Mouse (Mus musculus) heart, embryonic 13.5 days (tissue): ENCODE results near the gene Pde6h. TPM values are rescaled to one million over a fixed set of nuclear protein-coding genes. Genes with fewer than 3 reads are reported as not detected.

Experiments
- ATAC-seq: fragments of 200-750 bp; cut with Nextera tagmentation; 2 replicates; pipeline ENCODE4 v1.8.0; 2017; ENCODE audit warnings: moderate TSS enrichment; ENCODE audit not compliant: insufficient number of reproducible peaks, low FRiP score, low TSS enrichment; ENCODE audit errors: extremely low read depth
- H3K27ac ChIP-seq: fragments of 300-500 bp; sonication (generic); replicated peaks from 2 replicates; pipeline ENCODE4 v1.5.1; 2015; ENCODE audit warnings: moderate library complexity, mild to moderate bottlenecking, inconsistent platforms
- H3K27me3 ChIP-seq: fragments of 300-500 bp; sonication (generic); replicated peaks from 2 replicates; pipeline ENCODE4 v1.6.1; 2015; ENCODE audit warnings: mild to moderate bottlenecking, inconsistent platforms
- H3K36me3 ChIP-seq: fragments of 300-500 bp; sonication (generic); 2 replicates; pipeline ENCODE4 v1.6.1; 2015; ENCODE audit warnings: mild to moderate bottlenecking, inconsistent platforms
- H3K4me1 ChIP-seq: fragments of 300-500 bp; sonication (generic); 2 replicates; pipeline ENCODE4 v1.6.1; 2015; ENCODE audit warnings: inconsistent platforms
- H3K4me2 ChIP-seq: fragments of 300-500 bp; sonication (generic); 2 replicates; pipeline ENCODE4 v1.6.1; 2015; ENCODE audit warnings: inconsistent platforms, mild to moderate bottlenecking, moderate library complexity
- H3K4me3 ChIP-seq: fragments of 300-500 bp; sonication (generic); 2 replicates; pipeline ENCODE4 v1.5.1; 2015; ENCODE audit warnings: moderate library complexity, mild to moderate bottlenecking, inconsistent platforms
- H3K9ac ChIP-seq: fragments of 300-500 bp; sonication (generic); 2 replicates; pipeline ENCODE4 v1.6.1; 2015; ENCODE audit warnings: inconsistent platforms, mild to moderate bottlenecking, moderate library complexity
- H3K9me3 ChIP-seq: fragments of 300-500 bp; sonication (generic); 2 replicates; pipeline ENCODE4 v1.6.1; 2016; ENCODE audit warnings: inconsistent platforms
- WGBS: fragments of 180-500 bp; shearing (Covaris S2); methylation state at CpG from one replicate; pipeline ENCODE4 v1.1.7; 2015; ENCODE audit warnings: mixed read lengths; 5-methylcytosine and 5-hydroxymethylcytosine counted together
- polyA plus RNA-seq: library from polyadenylated mRNA; unstranded; fragments of >200 nt; fragmentation: Nextera tagmentation; extraction: Ambion mirVana; gene quantifications from 2 replicates; pipeline ENCODE4 v1.2.1, GENCODE M21; 2015

Pde6h gene
- polyA plus RNA-seq, 1 experiment from 2014 or later, result not detected

GRCm38 (mm10) chr6:136897789-136898188, 25.8 kb upstream of the Pde6h start:
- 43% methylated on average over 4 of the region's 4 CpGs for WGBS
- Histone ChIP-seq H3K9me3 (no peaks in the 10 kb centered on the region), H3K36me3 (no peaks in the 10 kb centered on the region), H3K4me1 (peaks cover 46% of the 10 kb centered on the region), H3K4me3 (no peak overlapping the region), H3K27ac (peak overlapping the region; percentile 82), H3K27me3 (no peaks in the 10 kb centered on the region), H3K4me2 (no peak overlapping the region), H3K9ac (no peak overlapping the region)
- no peak for ATAC-seq

GRCm38 (mm10) chr6:136898222-136898621, 25.4 kb upstream of the Pde6h start:
- ATAC-seq, result peak; percentile 56

GRCm38 (mm10) chr6:136898954-136899353, 24.7 kb upstream of the Pde6h start:
- Histone ChIP-seq H3K4me3 (no peak overlapping the region), H3K4me1 (peaks cover 47% of the 10 kb centered on the region), H3K36me3 (no peaks in the 10 kb centered on the region), H3K4me2 (no peak overlapping the region), H3K27ac (peak overlapping the region; percentile 82), H3K9me3 (no peaks in the 10 kb centered on the region), H3K27me3 (no peaks in the 10 kb centered on the region), H3K9ac (no peak overlapping the region)
- ATAC-seq, result no peak
- WGBS, result 56% methylated on average over 2 of the region's 2 CpGs

More at GRCm38 (mm10) chr6:136898222-136898621, 25.4 kb upstream of the Pde6h start:
- Histone ChIP-seq H3K27ac (peak overlapping the region; percentile 82), H3K9me3 (no peaks in the 10 kb centered on the region), H3K4me3 (no peak overlapping the region), H3K4me2 (no peak overlapping the region), H3K36me3 (no peaks in the 10 kb centered on the region), H3K27me3 (no peaks in the 10 kb centered on the region), H3K4me1 (peaks cover 46% of the 10 kb centered on the region), H3K9ac (no peak overlapping the region)
- WGBS, result 13% methylated on average over 4 of the region's 4 CpGs

- no peak for ATAC-seq
- Histone ChIP-seq H3K9me3 (no peaks in the 10 kb centered on the region), H3K4me1 (peaks cover 42% of the 10 kb centered on the region), H3K36me3 (no peaks in the 10 kb centered on the region), H3K4me3 (no peak overlapping the region), H3K4me2 (no peak overlapping the region), H3K27me3 (no peaks in the 10 kb centered on the region), H3K27ac (no peak overlapping the region), H3K9ac (no peak overlapping the region)
- 42% methylated on average over 4 of the region's 4 CpGs for WGBS
These were observed 23.1 kb upstream of the Pde6h start for GRCm38 (mm10) chr6:136900369-136901009.

GRCm38 (mm10) chr6:136901010-136901409, 22.6 kb upstream of the Pde6h start:
- Histone ChIP-seq H3K4me3 (no peak overlapping the region), H3K36me3 (no peaks in the 10 kb centered on the region), H3K9ac (no peak overlapping the region), H3K4me2 (no peak overlapping the region), H3K27ac (no peak overlapping the region), H3K27me3 (no peaks in the 10 kb centered on the region), H3K9me3 (no peaks in the 10 kb centered on the region), H3K4me1 (peaks cover 43% of the 10 kb centered on the region)
- ATAC-seq, result no peak
- 69% methylated on average over 2 of the region's 2 CpGs for WGBS

- Histone ChIP-seq H3K4me1 (peaks cover 47% of the 10 kb centered on the region), H3K27ac (no peak overlapping the region), H3K9me3 (no peaks in the 10 kb centered on the region), H3K9ac (no peak overlapping the region), H3K4me3 (no peak overlapping the region), H3K4me2 (no peak overlapping the region), H3K36me3 (no peaks in the 10 kb centered on the region), H3K27me3 (no peaks in the 10 kb centered on the region)
- no peak for ATAC-seq
- WGBS, result 73% methylated on average over 9 of the region's 9 CpGs
These were observed 21.1 kb upstream of the Pde6h start for GRCm38 (mm10) chr6:136902527-136902926.

- 60% methylated on average over 8 of the region's 8 CpGs for WGBS
- Histone ChIP-seq H3K36me3 (no peaks in the 10 kb centered on the region), H3K4me1 (peaks cover 32% of the 10 kb centered on the region), H3K4me2 (no peak overlapping the region), H3K27ac (no peak overlapping the region), H3K9me3 (no peaks in the 10 kb centered on the region), H3K27me3 (0 out of 2 replicates have a peak, but pooled peaks cover 3% of the 10 kb centered on the region), H3K9ac (no peak overlapping the region), H3K4me3 (no peak overlapping the region)
- no peak for ATAC-seq
These were observed 19.7 kb upstream of the Pde6h start for GRCm38 (mm10) chr6:136903885-136904470.

GRCm38 (mm10) chr6:136906283-136906936, 17.2 kb upstream of the Pde6h start:
- no peaks in the 10 kb centered on the region for H3K9me3 ChIP-seq
- H3K9ac ChIP-seq, result no peak overlapping the region
- 0 out of 2 replicates have a peak, but pooled peaks cover 3% of the 10 kb centered on the region for H3K27me3 ChIP-seq
- H3K4me2 ChIP-seq, result no peak overlapping the region
- H3K36me3 ChIP-seq, result no peaks in the 10 kb centered on the region
- 68% methylated on average over 19 of the region's 19 CpGs for WGBS
- peaks cover 42% of the 10 kb centered on the region for H3K4me1 ChIP-seq
- no peak for ATAC-seq
- H3K4me3 ChIP-seq, result no peak overlapping the region
- no peak overlapping the region for H3K27ac ChIP-seq

- Histone ChIP-seq H3K4me2 (no peak overlapping the region), H3K36me3 (no peaks in the 10 kb centered on the region), H3K27ac (no peak overlapping the region), H3K9me3 (no peaks in the 10 kb centered on the region), H3K9ac (no peak overlapping the region), H3K4me3 (no peak overlapping the region), H3K4me1 (peaks cover 42% of the 10 kb centered on the region), H3K27me3 (0 out of 2 replicates have a peak, but pooled peaks cover 3% of the 10 kb centered on the region)
- WGBS, result 77% methylated on average over 10 of the region's 10 CpGs
- no peak for ATAC-seq
These were observed 16.7 kb upstream of the Pde6h start for GRCm38 (mm10) chr6:136906937-136907293.

- Histone ChIP-seq H3K4me3 (no peak overlapping the region), H3K9me3 (no peaks in the 10 kb centered on the region), H3K4me1 (peaks cover 36% of the 10 kb centered on the region), H3K4me2 (no peak overlapping the region), H3K27ac (peak overlapping the region; percentile 48), H3K36me3 (no peaks in the 10 kb centered on the region), H3K27me3 (0 out of 2 replicates have a peak, but pooled peaks cover 3% of the 10 kb centered on the region), H3K9ac (no peak overlapping the region)
- ATAC-seq, result no peak
- 52% methylated on average over 9 of the region's 9 CpGs for WGBS
These were observed 13.3 kb upstream of the Pde6h start for GRCm38 (mm10) chr6:136910247-136910890.

- no peak overlapping the region for H3K9ac ChIP-seq
- H3K27me3 ChIP-seq, result 0 out of 2 replicates have a peak, but pooled peaks cover 2% of the 10 kb centered on the region
- 82% methylated on average over 1 of the region's 2 CpGs for WGBS
- no peaks in the 10 kb centered on the region for H3K9me3 ChIP-seq
- H3K27ac ChIP-seq, result no peak overlapping the region
- ATAC-seq, result no peak
- no peak overlapping the region for H3K4me2 ChIP-seq
- H3K4me3 ChIP-seq, result no peak overlapping the region
- peaks cover 22% of the 10 kb centered on the region for H3K4me1 ChIP-seq
- H3K36me3 ChIP-seq, result no peaks in the 10 kb centered on the region
These were observed 10.8 kb upstream of the Pde6h start for GRCm38 (mm10) chr6:136912751-136913265.
